Mouse (Mus musculus) heart, embryonic 11.5 days (tissue): ENCODE measurements around the gene Rprml. TPM values are rescaled to one million over a fixed set of nuclear protein-coding genes. Genes with fewer than 3 reads are reported as not detected.

Experiments used
- ATAC-seq: fragments of 200-750 bp; cut with Nextera tagmentation; replicated peaks from 2 replicates; pipeline ENCODE4 v1.8.0; 2017; ENCODE audit warnings: moderate library complexity; ENCODE audit not compliant: insufficient number of reproducible peaks, low FRiP score, low TSS enrichment
- H3K27ac ChIP-seq: fragments of 300-500 bp; sonication (generic); 2 replicates; pipeline ENCODE4 v1.5.1; 2014; ENCODE audit warnings: mild to moderate bottlenecking, low read depth, low read length
- H3K27me3 ChIP-seq: fragments of 300-500 bp; sonication (generic); 2 replicates; pipeline ENCODE4 v1.6.1; 2014; ENCODE audit warnings: mild to moderate bottlenecking, low read length, mixed read lengths; ENCODE audit not compliant: control insufficient read depth, insufficient read depth
- H3K36me3 ChIP-seq: fragments of 300-500 bp; sonication (generic); 2 replicates; pipeline ENCODE4 v1.6.1; 2014; ENCODE audit warnings: mild to moderate bottlenecking, low read length, moderate library complexity, mixed read lengths; ENCODE audit not compliant: control insufficient read depth, insufficient read depth
- H3K4me1 ChIP-seq: fragments of 300-500 bp; sonication (generic); 2 replicates; pipeline ENCODE4 v1.6.1; 2014; ENCODE audit warnings: low read length; ENCODE audit not compliant: control insufficient read depth, insufficient read depth
- H3K4me2 ChIP-seq: fragments of 300-500 bp; sonication (generic); 2 replicates; pipeline ENCODE4 v1.6.1; 2014; ENCODE audit warnings: mild to moderate bottlenecking, moderate library complexity
- H3K4me3 ChIP-seq: fragments of 300-500 bp; sonication (generic); 2 replicates; pipeline ENCODE4 v1.5.1; 2014; ENCODE audit warnings: low read depth, low read length
- H3K9ac ChIP-seq: fragments of 300-500 bp; sonication (generic); 2 replicates; pipeline ENCODE4 v1.6.1; 2014; ENCODE audit warnings: mild to moderate bottlenecking, low read depth, low read length, moderate library complexity
- H3K9me3 ChIP-seq: fragments of 300-500 bp; sonication (generic); replicated peaks from 2 replicates; pipeline ENCODE4 v1.6.1; 2016; ENCODE audit warnings: low read length; ENCODE audit not compliant: control insufficient read depth
- WGBS: fragments of 180-500 bp; shearing (Covaris S2); extraction: QIAGEN DNeasy Blood & Tissue Kit; methylation state at CpG from one replicate; pipeline ENCODE4 v1.1.7; 2014; ENCODE audit not compliant: insufficient replicate concordance; 5-methylcytosine and 5-hydroxymethylcytosine counted together
- polyA plus RNA-seq: library from polyadenylated mRNA; unstranded; fragments of >200 nt; fragmentation: Nextera tagmentation; extraction: Ambion mirVana; gene quantifications from 2 replicates; pipeline ENCODE4 v1.2.1, GENCODE M21; 2014

The Rprml gene
- polyA plus RNA-seq, 1 experiment from 2014 or later, result 0.16 TPM

- ATAC-seq, result no peak
- Histone ChIP-seq H3K4me3 (no peak overlapping the region), H3K9ac (no peak overlapping the region), H3K27me3 (no peaks in the 10 kb centered on the region), H3K4me2 (no peak overlapping the region), H3K4me1 (peaks cover 51% of the 10 kb centered on the region), H3K36me3 (peaks cover 8% of the 10 kb centered on the region; the same call in 1 of the 2 replicates), H3K9me3 (no peaks in the 10 kb centered on the region), H3K27ac (0 out of 2 replicates have a peak overlapping the region, but pooled peaks have one; percentile 29)
- WGBS, result 47% methylated on average over 1 of the region's 1 CpGs
Measured at GRCm38 (mm10) chr11:103691036-103691435, 41.7 kb downstream of the Rprml start.

GRCm38 (mm10) chr11:103693241-103693640 is 43.9 kb downstream of the Rprml start:
- WGBS, result 57% methylated on average over 1 of the region's 1 CpGs
- Histone ChIP-seq H3K9ac (no peak overlapping the region), H3K4me3 (no peak overlapping the region), H3K36me3 (no peaks in the 10 kb centered on the region), H3K27me3 (no peaks in the 10 kb centered on the region), H3K4me1 (peaks cover 37% of the 10 kb centered on the region), H3K4me2 (no peak overlapping the region), H3K9me3 (no peaks in the 10 kb centered on the region), H3K27ac (no peak overlapping the region)
- no peak for ATAC-seq

- Histone ChIP-seq H3K4me1 (peaks cover 6% of the 10 kb centered on the region; the same call in 1 of the 2 replicates), H3K27ac (peak overlapping the region; percentile 99), H3K36me3 (no peaks in the 10 kb centered on the region), H3K9ac (peak overlapping the region; percentile 94), H3K4me2 (peak overlapping the region; percentile 74), H3K4me3 (peak overlapping the region; percentile 95), H3K9me3 (no peaks in the 10 kb centered on the region), H3K27me3 (no peaks in the 10 kb centered on the region)
- ATAC-seq, result peak; percentile 35
- WGBS, result under 1% methylated on average over 18 of the region's 18 CpGs
Measured at GRCm38 (mm10) chr11:103696851-103697564, 47.6 kb downstream of the Rprml start.

- Histone ChIP-seq H3K9me3 (no peaks in the 10 kb centered on the region), H3K4me1 (peaks cover 6% of the 10 kb centered on the region; the same call in 1 of the 2 replicates), H3K27me3 (no peaks in the 10 kb centered on the region), H3K4me2 (peak within 1 kb of the TSS; percentile 74), H3K9ac (peak within 1 kb of the TSS; percentile 94), H3K27ac (peak within 1 kb of the TSS; percentile 99), H3K4me3 (peak within 1 kb of the TSS; percentile 95), H3K36me3 (no peaks in the 10 kb centered on the region)
- peak; percentile 91 for ATAC-seq
- WGBS, result under 1% methylated on average over 56 of the region's 57 CpGs
Measured at GRCm38 (mm10) chr11:103697565-103698176, 48.3 kb downstream of the Rprml start, which contains the start of gene Gosr2. Gosr2 (minus strand) TSS chr11:103697898.

- ATAC-seq, result no peak
- Histone ChIP-seq H3K27ac (peak overlapping the region; percentile 99), H3K9me3 (no peaks in the 10 kb centered on the region), H3K9ac (peak overlapping the region; percentile 94), H3K27me3 (no peaks in the 10 kb centered on the region), H3K4me1 (peaks cover 6% of the 10 kb centered on the region; the same call in 1 of the 2 replicates), H3K4me2 (peak overlapping the region; percentile 74), H3K4me3 (peak overlapping the region; percentile 95), H3K36me3 (no peaks in the 10 kb centered on the region)
- WGBS, result 60% methylated on average over 2 of the region's 2 CpGs
Measured at GRCm38 (mm10) chr11:103698226-103698625, 48.9 kb downstream of the Rprml start.

Other genes starting within 250 kb of the Rprml start
- 4.4 and 5.2 TPM in 2 replicates for gene Plekhm1, start 236.9 kb upstream of the Rprml start, polyA plus RNA-seq
- not detected in 2 replicates for gene Lrrc37a, start 145.0 kb upstream of the Rprml start, polyA plus RNA-seq
- not detected in 2 replicates for gene Gm884, start 28.4 kb upstream of the Rprml start, polyA plus RNA-seq
- gene Lyzl6, start 10.7 kb upstream of the Rprml start, polyA plus RNA-seq, result not detected in 2 replicates
- gene Gosr2, start 48.3 kb downstream of the Rprml start, polyA plus RNA-seq, result 61.6 and 79.2 TPM in 2 replicates
- gene Wnt9b, start 100.3 kb downstream of the Rprml start, polyA plus RNA-seq, result 0.90 and 1.3 TPM in 2 replicates
- gene Wnt3, start 124.6 kb downstream of the Rprml start, polyA plus RNA-seq, result 0.14 and 0.23 TPM in 2 replicates